Mouse (Mus musculus) mouse embryonic stem cell (cell line): Measurements from ENCODE around the gene Eya4.

ENCODE experiments used
- in situ Hi-C, 2 experiments: fragments of 300-500 bp; cut with MboI; formaldehyde crosslinking; loops; 1 replicate in 1 of 2; 3 replicates in 1 of 2; pipeline ENCODE4 v1.14.3; 2019 to 2020; ENCODE audit warnings: low sequenced_read_pairs in 2 of 2, low pct_unique_long_range_greater_than_20kb in 1 of 2, mixed read lengths in 1 of 2; ENCODE audit not compliant: unreplicated experiment in 1 of 2

Gene Eya4

DNA sequence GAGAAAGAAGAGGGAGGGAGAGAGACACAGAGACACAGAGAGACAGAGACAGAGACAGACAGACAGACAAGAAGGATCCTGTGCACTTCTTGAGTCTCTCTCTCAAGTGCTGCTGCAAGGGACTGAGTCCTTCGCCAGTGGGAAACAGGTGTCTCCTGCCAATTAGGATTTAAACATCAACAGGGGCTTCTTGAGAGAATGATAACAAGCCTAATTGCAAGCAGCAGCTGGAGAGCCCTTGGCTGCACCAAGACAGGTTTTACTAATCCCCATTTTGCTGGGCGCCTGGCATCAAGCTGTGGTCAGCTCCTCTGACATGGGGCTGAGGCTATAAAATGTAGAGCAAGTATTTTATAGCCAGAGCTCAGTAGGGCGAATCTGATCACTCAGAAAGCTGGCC is 259.0 kb downstream of the Eya4 start:
- in situ Hi-C loops = loop anchor here in 1 of 2 experiments (25.0 kb wide), 1 partner anchor 671 kb away; no protein-coding TSS in a partner anchor

DNA sequence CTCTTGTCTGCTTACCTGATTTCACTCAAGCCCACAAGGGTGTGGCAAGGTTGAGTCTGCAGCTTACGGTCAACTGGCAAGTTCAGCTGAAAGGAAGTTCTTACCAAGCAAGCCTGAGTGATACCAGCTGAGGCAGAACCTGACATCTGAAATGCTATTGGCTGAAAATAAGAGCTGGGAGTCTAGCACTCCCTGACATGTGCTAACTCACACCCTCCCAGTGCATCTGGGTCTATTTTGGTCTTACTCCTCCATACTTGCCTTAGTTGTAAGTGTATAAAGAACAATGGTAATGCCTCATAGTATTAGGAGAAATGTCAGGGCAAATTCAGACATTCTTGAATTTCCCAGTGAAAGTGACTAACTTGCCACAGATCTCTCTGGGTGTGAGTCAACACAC is 260.3 kb downstream of the Eya4 start:
- in situ Hi-C loops = loop anchor here in 1 of 2 experiments (25.0 kb wide), 1 partner anchor 672 kb away; no protein-coding TSS in a partner anchor

DNA sequence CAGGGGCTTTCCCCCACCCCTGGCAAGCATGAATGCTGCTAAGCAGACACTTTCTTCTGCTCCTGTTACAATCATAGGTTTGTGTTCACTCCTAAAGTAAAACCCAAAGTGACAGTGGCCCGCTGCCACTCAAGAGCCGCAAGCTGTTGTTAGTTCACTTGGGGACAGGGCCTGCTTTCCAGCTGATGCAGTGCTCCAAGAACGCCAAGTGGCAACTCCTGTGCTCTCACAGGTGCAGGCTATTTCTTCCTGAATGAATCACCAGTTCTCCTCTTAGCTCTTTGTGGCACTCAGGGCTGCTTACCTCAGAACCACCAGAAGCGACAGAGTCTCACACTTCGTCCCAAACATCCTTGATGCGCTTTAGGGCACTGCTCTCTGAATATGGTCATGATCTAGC is 261.3 kb downstream of the Eya4 start:
- in situ Hi-C loops = loop anchor here (10.0 to 25.0 kb wide), 2 partner anchors 304 to 673 kb away; no protein-coding TSS in a partner anchor

DNA sequence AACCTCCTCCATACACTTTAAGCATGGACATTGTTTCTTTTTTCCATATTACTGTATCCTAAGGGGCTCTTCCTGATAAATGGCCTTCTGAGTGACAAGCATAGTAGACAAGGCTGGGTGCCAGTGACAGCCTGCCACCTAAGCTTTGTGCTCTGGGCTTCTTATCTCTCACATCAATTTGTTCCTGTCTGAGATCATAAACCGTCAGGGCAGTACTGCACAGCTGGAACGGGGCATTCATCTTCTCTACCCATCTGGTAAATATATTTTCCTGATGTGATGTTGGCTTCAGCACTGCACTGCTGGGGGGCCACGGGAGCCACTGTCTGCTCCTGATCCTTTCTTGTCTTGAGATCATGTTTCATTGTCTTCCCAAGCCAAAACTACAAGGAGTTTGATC is 261.8 kb downstream of the Eya4 start:
- in situ Hi-C loops = loop anchor here (10.0 to 25.0 kb wide), 2 partner anchors 304 to 674 kb away; no protein-coding TSS in a partner anchor

DNA sequence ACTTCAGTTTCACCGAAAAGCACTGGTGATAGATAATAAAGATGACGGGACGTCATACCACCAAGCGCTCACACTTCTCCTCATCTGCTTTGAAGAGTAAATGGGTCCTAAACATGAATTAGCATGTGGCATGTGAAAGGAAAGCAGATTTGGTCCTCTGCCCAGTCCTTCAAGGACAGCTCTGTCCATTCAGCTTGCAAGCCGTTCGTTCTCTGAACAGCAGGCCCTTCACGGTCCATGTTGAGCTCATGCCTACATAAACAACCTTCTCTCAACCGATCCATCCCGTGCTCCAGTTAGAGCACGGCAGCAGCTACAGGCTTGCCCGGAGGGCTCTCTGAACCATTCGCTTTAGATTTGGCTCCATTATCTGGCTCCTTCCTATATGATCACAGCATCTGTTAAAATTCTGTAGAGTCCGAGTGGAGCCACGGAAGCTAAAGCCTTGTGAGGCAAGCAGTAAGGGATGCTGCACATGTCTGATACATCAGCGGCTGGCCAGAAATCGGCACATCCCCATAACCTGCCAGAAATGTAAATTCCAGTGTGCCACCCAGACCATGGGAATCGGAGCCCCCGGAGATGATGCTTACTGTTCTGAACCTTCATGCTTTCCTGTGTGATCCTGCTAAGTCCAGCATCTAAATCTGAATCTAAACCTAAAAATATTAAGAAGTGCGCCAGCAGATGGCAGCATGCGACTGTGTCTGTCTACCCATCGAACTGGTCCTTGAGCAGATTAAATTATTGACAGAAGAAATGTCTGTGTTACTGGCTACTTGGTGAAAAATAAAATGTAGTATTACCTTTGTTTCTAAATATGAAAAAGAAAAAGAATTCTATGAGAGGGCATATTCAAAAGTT is 264.0 kb downstream of the Eya4 start:
- in situ Hi-C loops = loop anchor here (10.0 to 25.0 kb wide), 2 partner anchors 302 to 676 kb away; no protein-coding TSS in a partner anchor

DNA sequence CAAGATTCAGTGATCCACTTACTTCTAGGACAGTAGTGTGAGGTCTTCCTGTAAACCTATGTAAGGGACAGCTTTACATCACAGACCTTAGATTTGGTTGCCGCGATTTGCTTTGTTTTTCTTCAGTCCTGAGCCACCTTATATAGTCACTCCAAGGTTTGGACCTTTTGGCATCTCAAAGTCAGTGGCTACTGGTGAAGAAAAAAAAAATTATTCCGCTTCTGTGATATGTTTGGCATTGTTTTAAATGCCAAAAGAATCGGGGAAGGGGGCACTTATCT is 269.1 kb downstream of the Eya4 start:
- in situ Hi-C loops = loop anchor here (10.0 to 25.0 kb wide), 2 partner anchors 297 to 681 kb away; no protein-coding TSS in a partner anchor

DNA sequence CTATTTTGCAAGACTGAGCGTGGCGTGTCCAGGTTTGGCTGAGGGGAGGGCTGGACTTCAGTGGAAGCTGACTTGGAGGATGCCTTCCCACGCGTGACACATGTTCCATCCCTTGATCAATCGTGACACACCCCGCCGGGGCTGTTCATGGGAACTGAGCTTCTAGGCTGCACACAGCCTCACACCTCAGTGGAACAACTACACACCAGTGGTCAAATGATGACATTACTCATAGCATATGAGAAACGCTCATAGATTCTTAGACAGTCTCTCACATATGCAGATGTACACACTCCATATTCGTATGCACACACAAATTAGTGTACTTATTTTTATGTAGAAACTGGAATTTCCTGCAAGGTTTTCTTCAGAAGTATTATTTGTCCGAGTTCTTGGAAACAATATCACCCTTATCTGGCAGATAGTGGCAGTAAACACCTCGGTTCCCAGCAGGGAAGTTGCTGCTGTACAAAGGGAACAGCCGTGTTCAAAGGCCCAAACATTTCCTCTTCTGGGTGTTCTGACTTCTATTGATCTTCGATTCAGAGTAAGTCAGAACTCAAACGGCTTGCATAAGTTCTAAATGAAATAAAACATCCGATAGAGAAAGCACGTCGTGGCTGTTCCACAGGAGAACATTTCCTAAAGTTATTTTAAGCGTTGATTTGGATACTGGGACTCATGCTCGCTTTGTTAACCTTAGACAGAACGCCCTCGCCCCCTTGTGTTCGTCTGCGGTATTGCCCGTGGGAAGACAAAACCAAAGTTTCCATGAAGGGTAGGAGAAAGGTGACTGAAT is 269.6 kb downstream of the Eya4 start:
- in situ Hi-C loops = loop anchor here (10.0 to 25.0 kb wide), 2 partner anchors 296 to 681 kb away; no protein-coding TSS in a partner anchor

DNA sequence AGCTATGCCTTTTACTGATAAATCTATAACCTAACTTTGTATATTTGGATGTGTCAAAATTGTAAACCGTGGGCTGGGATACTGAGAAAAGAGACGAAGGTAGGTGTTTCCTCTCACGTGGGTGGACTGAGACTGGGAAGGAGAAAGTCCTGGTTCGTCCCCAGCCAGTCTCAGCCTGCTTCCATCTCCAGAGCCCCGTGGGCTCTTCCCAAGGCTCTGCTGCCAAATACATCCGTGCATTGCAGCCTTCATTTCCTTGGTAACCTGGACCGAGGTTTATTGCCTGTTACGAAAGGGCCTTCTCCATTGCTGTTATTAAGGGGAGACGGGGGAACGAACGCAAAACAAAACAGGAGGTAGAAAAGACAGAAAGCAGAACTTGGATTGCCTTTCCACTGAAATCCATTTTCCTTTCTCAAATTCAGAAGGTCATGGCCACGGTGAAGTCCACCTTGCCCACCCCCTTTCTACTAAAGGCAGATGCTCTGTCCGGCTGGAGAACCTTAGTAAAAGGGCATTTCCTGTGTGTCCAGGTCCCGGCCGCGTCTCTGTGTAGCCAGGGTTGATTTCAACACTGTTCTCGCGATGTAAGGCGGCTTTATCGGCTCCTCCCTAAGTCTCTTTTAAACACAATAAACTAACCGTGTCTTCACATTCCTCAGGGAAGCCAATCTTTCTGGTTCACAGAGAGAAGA is 273.7 kb downstream of the Eya4 start:
- in situ Hi-C loops = loop anchor here in 1 of 2 experiments (25.0 kb wide), 1 partner anchor 685 kb away; no protein-coding TSS in a partner anchor

DNA sequence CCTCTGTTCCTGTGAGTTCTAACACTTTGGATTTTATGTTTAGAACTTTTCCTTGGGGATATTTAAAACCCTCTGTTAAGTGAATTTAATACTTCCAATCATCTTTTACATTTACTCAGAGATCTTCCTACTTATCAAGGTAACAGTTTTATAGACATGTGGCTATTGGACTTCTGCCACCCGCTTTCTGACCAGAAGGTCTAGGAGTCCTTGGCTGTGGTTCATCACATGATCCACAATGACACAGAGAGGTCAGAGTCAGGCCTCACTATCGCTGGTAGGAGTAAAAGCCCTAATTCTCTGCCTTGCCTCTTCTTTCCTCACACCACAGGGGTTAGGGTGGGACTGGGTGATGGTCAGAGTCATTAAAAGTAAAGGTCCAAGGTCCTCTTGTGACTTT is 277.2 kb downstream of the Eya4 start:
- in situ Hi-C loops = no loop called here

DNA sequence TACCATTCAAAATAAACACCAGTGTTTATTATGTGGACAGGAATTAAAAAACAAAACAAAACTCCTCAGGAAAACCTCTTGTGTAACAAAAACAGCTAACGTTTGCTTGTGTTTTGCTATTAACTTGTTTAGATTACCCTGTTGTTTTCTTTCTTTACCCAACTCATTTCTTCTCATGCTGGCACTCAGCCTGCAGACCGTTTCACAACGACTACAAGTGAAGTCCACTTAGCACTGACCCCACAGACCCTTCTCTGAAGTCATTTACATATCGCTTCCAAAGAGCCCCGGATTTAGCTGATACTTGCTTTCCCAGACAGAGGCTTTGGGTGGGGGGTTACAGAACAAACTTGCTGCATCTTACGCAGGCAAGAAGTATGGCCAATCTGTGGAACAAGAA is 286.9 kb downstream of the Eya4 start:
- in situ Hi-C loops = no loop called here

DNA sequence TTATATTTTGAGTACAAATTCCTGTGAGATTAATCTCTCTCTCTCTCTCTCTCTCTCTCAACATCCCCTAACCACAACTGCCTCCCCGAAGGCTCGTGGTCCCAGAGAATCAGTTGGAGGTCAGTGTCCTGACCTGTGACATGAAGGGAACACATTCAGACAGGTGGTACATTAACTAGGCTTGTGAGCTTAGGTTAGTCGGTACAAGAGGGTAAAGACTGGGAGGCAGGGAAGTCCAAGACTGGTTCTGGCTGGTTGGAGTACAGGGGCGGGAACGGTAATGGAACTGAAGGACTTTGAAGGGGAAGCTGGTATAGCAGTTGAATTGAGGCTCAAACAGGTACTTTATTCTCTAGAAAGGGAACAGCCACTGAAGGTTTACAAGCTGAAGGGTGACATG is 287.9 kb downstream of the Eya4 start:
- in situ Hi-C loops = no loop called here

DNA sequence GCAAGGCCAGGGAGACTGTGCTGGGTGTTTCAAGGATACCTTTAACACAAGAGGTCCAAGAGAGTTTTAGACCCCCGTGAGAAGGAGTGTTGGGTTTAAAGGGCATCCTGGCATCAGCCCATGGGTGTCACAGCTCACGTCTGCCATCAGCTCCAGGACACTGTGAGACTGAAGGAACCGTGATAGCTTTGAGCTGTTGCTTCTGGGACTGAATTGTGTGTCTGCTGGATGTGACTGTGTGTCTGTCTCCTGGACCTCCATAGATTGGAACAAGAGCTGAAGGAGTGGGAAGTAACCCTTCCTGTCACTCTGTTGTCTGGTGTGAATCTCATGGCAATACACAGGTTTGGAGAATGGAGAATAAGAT is 289.9 kb downstream of the Eya4 start:
- in situ Hi-C loops = no loop called here

DNA sequence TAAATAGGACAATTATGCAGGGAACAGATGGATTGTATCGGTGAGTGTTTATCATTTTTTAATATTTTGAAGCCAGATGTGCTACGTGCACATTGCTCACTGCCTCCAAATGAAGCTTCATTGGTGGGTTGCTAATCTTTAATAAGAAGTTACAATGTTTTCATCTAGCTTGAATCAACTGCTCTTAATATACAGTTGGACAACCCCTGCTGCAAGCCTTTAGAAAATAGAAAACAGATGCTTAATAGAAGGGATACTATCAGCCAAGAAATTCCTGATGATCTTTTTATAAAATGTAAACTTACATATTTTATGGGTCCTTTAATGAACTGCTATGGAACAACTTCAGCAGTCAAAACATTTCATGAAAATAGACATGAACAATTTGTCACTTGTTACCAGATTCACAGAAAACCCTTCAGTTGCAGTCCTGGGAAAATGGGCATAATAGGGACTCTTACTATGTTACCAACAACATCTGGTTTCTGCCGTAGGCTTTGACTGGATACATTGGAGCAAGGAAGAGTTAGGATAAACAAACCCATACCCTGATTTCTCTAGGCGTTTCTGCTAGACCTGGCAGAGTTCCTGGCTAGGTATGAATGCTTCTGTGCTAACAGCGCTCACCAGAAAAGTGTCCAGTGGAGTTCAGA is 290.4 kb downstream of the Eya4 start:
- in situ Hi-C loops = no loop called here

DNA sequence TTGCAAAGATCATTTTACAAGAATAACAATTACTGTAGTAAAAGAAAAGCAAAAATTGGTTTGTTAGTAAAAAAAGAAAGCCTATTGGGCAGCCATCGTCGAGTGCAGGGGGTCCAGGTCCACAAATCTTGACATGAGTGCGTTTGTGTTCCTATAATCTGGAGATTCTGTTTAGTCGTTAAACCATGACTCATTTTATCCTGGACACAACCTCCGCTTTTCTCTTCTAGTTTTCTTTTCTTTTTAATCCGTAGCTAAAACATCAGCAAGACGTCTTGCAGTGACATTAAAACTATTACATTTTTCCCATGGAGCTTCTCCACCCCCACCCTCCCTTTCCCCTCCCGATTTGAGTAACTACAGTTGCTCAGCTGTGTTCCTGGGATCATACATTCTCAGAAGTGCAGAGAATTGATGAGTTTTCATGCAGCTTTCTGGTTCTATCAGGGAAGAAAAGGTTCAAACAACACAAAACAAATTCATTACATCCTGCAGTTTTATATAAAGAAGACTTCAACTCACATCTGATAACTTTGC is 297.1 kb downstream of the Eya4 start:
- in situ Hi-C loops = no loop called here
